Mouse (Mus musculus) midbrain, embryonic 16.5 days (tissue): ENCODE measurements around the gene Pbld1. TPM values are rescaled to one million over a fixed set of nuclear protein-coding genes. Genes with fewer than 3 reads are reported as not detected.

Experiments used
- polyA plus RNA-seq: library from polyadenylated mRNA; unstranded; fragments of >200 nt; fragmentation: Nextera tagmentation; extraction: Ambion mirVana; gene quantifications from 2 replicates; pipeline ENCODE4 v1.2.1, GENCODE M21; 2015

The Pbld1 gene
- polyA plus RNA-seq, 1 experiment from 2014 or later, result 0.50 TPM

Other genes starting within 250 kb of the Pbld1 start
- gene Tet1, start 151.2 kb upstream of the Pbld1 start, polyA plus RNA-seq, result 42.0 and 42.4 TPM in 2 replicates
- gene Slc25a16, start 139.5 kb upstream of the Pbld1 start, polyA plus RNA-seq, result 15.1 and 15.4 TPM in 2 replicates
- gene Dna2, start 113.1 kb upstream of the Pbld1 start, polyA plus RNA-seq, result 3.5 and 4.0 TPM in 2 replicates
- gene Rufy2, start 79.9 kb upstream of the Pbld1 start, polyA plus RNA-seq, result 61.2 and 63.0 TPM in 2 replicates
- gene Hnrnph3, start 35.9 kb upstream of the Pbld1 start, polyA plus RNA-seq, result 140 and 167 TPM in 2 replicates
- gene Pbld2, start 35.8 kb upstream of the Pbld1 start, polyA plus RNA-seq, result 0.77 and 0.80 TPM in 2 replicates
- gene Atoh7, start 39.5 kb downstream of the Pbld1 start, polyA plus RNA-seq, result 2.3 and 2.6 TPM in 2 replicates
- 0.34 and 0.64 TPM in 2 replicates for gene Mypn, start 143.8 kb downstream of the Pbld1 start, polyA plus RNA-seq
- 26.4 and 31.8 TPM in 2 replicates for gene Herc4, start 183.6 kb downstream of the Pbld1 start, polyA plus RNA-seq